Mouse (Mus musculus) liver, embryonic 14.5 days (tissue): ENCODE results near the gene Cgnl1.

Source experiments
- CTCF ChIP-seq: IDR thresholded peaks from 2 replicates; pipeline ENCODE4 v1.5.1; 2016; ENCODE audit warnings: antibody characterized with exemption, low read depth, control low read depth
- EP300 ChIP-seq: IDR thresholded peaks from 2 replicates; pipeline ENCODE4 v1.6.1; 2016; ENCODE audit warnings: antibody characterized with exemption, low read depth

DNA sequence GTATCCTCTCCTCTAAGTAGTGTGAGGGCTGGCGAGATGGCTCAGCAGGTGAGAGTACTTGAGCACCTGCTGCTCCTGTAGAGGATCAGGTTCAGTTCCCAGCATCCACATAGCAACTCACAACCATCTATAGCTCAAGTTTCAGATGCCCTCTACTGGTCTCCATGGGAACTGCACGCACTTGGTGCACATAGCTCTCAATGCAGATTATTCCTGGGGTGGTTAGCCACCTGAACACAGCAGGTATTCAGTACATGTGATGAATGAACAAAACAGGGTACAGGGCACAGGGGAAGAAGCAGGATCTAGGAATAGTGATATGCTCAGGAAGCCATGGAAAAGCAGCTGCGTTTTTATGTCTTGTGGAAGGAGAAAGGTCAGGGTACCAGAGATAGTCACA is 6.0 kb upstream of the Cgnl1 start:
- TF ChIP-seq CTCF = peak; percentile 65
- no peak for TF ChIP-seq EP300
